Mouse (Mus musculus) MEL (cell line): ENCODE results near the gene Pmf1.

Experiments
- CTCF ChIP-seq, 3 experiments: IDR thresholded peaks in 2 of 3; conservative IDR thresholded peaks in 1 of 3; 2 replicates each; pipeline ENCODE4 v1.5.1; 2011 to 2012; ENCODE audit warnings: low read length in 3 of 3, low read depth in 2 of 3, mild to moderate bottlenecking in 2 of 3, improper control_type of control experiment in 1 of 3, inconsistent platforms in 1 of 3, mixed read lengths in 1 of 3, moderate library complexity in 1 of 3; ENCODE audit not compliant: control insufficient read depth in 1 of 3, insufficient read depth in 1 of 3, poor library complexity in 1 of 3, severe bottlenecking in 1 of 3
- MAX ChIP-seq: IDR thresholded peaks from 2 replicates; pipeline ENCODE4 v1.6.1; 2011; ENCODE audit warnings: low read length, improper control_type of control experiment
- MYB ChIP-seq: IDR thresholded peaks from 2 replicates; pipeline ENCODE4 v1.6.1; 2011; ENCODE audit warnings: mild to moderate bottlenecking, low read depth, low read length, improper control_type of control experiment
- POLR2A ChIP-seq, 2 experiments: IDR thresholded peaks; 2 replicates each; pipeline ENCODE4 v1.6.1; 2011 to 2012; ENCODE audit warnings: low read length in 2 of 2, mild to moderate bottlenecking in 2 of 2, control low read depth in 1 of 2, improper control_type of control experiment in 1 of 2, low read depth in 1 of 2, moderate library complexity in 1 of 2; ENCODE audit not compliant: control insufficient read depth in 1 of 2, insufficient read depth in 1 of 2, poor library complexity in 1 of 2
- TAL1 ChIP-seq: IDR thresholded peaks from 2 replicates; pipeline ENCODE4 v1.6.1; 2012; ENCODE audit warnings: mild to moderate bottlenecking, inconsistent platforms, low read length, moderate library complexity, mixed read lengths
- USF1 ChIP-seq: IDR thresholded peaks from 2 replicates; pipeline ENCODE4 v1.6.1; 2014; ENCODE audit warnings: low read depth, mild to moderate bottlenecking, inconsistent platforms, low read length, improper control_type of control experiment, moderate library complexity
- ZMIZ1 ChIP-seq: IDR thresholded peaks from 2 replicates; pipeline ENCODE4 v1.6.1; 2012; ENCODE audit warnings: low read depth, mild to moderate bottlenecking, inconsistent platforms, low read length, improper control_type of control experiment, moderate library complexity

- no peak for TF ChIP-seq MAX
- no peak for TF ChIP-seq TAL1
- TF ChIP-seq CTCF (IDR thresholded peaks at IDR 0.05 in 2 of 3, conservative IDR thresholded peaks at IDR 0.05 in 1 of 3; ENCODE audit: control insufficient read depth in 1 of 3, insufficient read depth in 1 of 3, low read depth in 2 of 3, low read length in 3 of 3, poor library complexity in 1 of 3, severe bottlenecking in 1 of 3) = no peak
- TF ChIP-seq USF1 = no peak
- TF ChIP-seq POLR2A (IDR thresholded peaks at IDR 0.05; ENCODE audit: control insufficient read depth in 1 of 2, insufficient read depth in 1 of 2, low read depth in 1 of 2, low read length in 2 of 2, poor library complexity in 1 of 2) = no peak
- TF ChIP-seq MYB = no peak
- no peak for TF ChIP-seq ZMIZ1
Measured at GRCm38 (mm10) chr3:88412636-88413035, 2.5 kb upstream of the Pmf1 start.
